Mouse (Mus musculus): ENCODE measurements at regions not wholly inside any gene's neighbourhood (a gene's known extent, or its start where the extent isn't known, plus 50 kb on each side); places are given as distances from the start of the nearest gene placed in this dataset.
"Not testable (repeated sequence)": the region's sequence is repeated elsewhere in the genome, so short reads cannot be mapped to it uniquely, and the experiment has no call there.

- no peak for DNase-seq
Observed at GRCm38 (mm10) chr2:8877855-8878254, 1003.2 kb upstream of the 4930412O13Rik start.

- no peak for DNase-seq
Observed at GRCm38 (mm10) chr2:8912417-8912816, 968.6 kb upstream of the 4930412O13Rik start.

GRCm38 (mm10) chr2:8924856-8925255, 956.2 kb upstream of the 4930412O13Rik start:
- DNase-seq, result peak; percentile 0 to 19

GRCm38 (mm10) chr2:8941574-8941973, 939.5 kb upstream of the 4930412O13Rik start:
- no peak for DNase-seq

- no peak for DNase-seq
Observed at GRCm38 (mm10) chr2:8958938-8959337, 922.1 kb upstream of the 4930412O13Rik start.

- DNase-seq, result no peak
Observed at GRCm38 (mm10) chr2:8964952-8965668, 915.9 kb upstream of the 4930412O13Rik start.

GRCm38 (mm10) chr2:8975635-8976034, 905.4 kb upstream of the 4930412O13Rik start:
- no peak for DNase-seq

GRCm38 (mm10) chr2:9012326-9012725, 868.7 kb upstream of the 4930412O13Rik start:
- DNase-seq, result no peak

- DNase-seq, result no peak
Observed at GRCm38 (mm10) chr2:9033079-9033478, 848.0 kb upstream of the 4930412O13Rik start.

GRCm38 (mm10) chr2:9042355-9042754, 838.7 kb upstream of the 4930412O13Rik start:
- DNase-seq, result not testable (repeated sequence)

GRCm38 (mm10) chr2:9047980-9048379, 833.1 kb upstream of the 4930412O13Rik start:
- no peak for DNase-seq

- DNase-seq, result no peak
Observed at GRCm38 (mm10) chr2:9073851-9074250, 807.2 kb upstream of the 4930412O13Rik start.

- no peak for DNase-seq
Observed at GRCm38 (mm10) chr2:9078158-9078557, 802.9 kb upstream of the 4930412O13Rik start.

GRCm38 (mm10) chr2:9081746-9082145, 799.3 kb upstream of the 4930412O13Rik start:
- DNase-seq, result no peak

GRCm38 (mm10) chr2:9095317-9095716, 785.7 kb upstream of the 4930412O13Rik start:
- DNase-seq, result no peak

- no peak for DNase-seq
Observed at GRCm38 (mm10) chr2:9116697-9117096, 764.4 kb upstream of the 4930412O13Rik start.

GRCm38 (mm10) chr2:9117523-9117922, 763.5 kb upstream of the 4930412O13Rik start:
- no peak for DNase-seq

GRCm38 (mm10) chr2:9136963-9137362, 744.1 kb upstream of the 4930412O13Rik start:
- DNase-seq, result no peak

GRCm38 (mm10) chr2:9141411-9141810, 739.6 kb upstream of the 4930412O13Rik start:
- no peak for DNase-seq

GRCm38 (mm10) chr2:9155604-9156003, 725.4 kb upstream of the 4930412O13Rik start:
- DNase-seq, result no peak

- DNase-seq, result no peak
Observed at GRCm38 (mm10) chr2:9160181-9160580, 720.9 kb upstream of the 4930412O13Rik start.

- DNase-seq, result no peak
Observed at GRCm38 (mm10) chr2:9163819-9164560, 717.1 kb upstream of the 4930412O13Rik start.

GRCm38 (mm10) chr2:9182127-9182526, 698.9 kb upstream of the 4930412O13Rik start:
- no peak for DNase-seq

- no peak for DNase-seq
Observed at GRCm38 (mm10) chr2:9184243-9184642, 696.8 kb upstream of the 4930412O13Rik start.

Measured in adrenal gland, postnatal 36 days (tissue).